Mouse (Mus musculus) adrenal gland, postnatal 14 days (tissue): ENCODE measurements around the gene Gm13889. TPM values are rescaled to one million over a fixed set of nuclear protein-coding genes. Genes with fewer than 3 reads are reported as not detected.

Experiments
- DNase-seq: peaks from one replicate; pipeline ENCODE4 v3.0.0; 2021; ENCODE audit warnings: mixed read lengths
- total RNA-seq: library from RNA; stranded (reverse); gene quantifications from 2 replicates; pipeline ENCODE4 v1.2.3, GENCODE M21; 2021

Gene Gm13889
- total RNA-seq, 1 experiment from 2014 or later, result 43.3 TPM

DNA sequence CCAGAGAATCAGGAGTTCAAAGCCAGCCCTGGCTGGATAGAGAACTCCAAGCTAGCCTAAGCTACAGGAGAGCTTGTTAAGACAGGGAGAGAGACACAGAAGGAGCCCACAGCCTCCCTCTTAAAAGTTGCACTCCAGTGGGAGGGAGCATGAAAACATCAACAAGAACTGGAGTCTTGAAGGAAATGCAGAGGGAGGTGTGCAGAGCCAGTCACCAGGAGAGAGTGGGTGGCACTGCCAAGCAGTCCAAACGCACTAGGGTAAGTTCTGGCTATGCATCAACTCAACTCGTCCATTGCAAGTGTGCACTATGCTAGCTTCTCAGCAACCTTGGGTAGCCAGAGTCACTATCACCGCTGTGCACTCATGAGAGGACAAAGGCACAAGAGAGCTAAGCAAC is 1.2 kb upstream of the Gm13889 start:
- no peak for DNase-seq

DNA sequence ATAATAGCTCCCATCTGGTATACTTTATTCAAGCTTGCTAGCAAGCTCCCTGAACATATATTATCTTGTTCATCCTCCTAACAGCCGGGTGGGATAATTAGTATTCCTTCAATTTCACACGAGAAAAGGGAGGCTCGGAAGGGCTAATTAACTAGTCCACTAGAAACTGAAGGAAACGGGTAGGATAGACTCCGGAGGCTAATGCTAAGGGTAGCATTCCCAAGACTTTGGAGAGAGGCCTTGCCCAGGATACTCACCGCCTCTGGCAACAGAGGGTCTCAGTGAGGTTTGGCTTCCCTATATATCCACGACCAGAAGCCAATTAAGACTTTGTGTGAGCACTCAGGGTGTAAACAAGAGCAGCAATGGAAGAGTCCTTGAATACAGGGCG is 779 bp upstream of the Gm13889 start:
- DNase-seq, result no peak

DNA sequence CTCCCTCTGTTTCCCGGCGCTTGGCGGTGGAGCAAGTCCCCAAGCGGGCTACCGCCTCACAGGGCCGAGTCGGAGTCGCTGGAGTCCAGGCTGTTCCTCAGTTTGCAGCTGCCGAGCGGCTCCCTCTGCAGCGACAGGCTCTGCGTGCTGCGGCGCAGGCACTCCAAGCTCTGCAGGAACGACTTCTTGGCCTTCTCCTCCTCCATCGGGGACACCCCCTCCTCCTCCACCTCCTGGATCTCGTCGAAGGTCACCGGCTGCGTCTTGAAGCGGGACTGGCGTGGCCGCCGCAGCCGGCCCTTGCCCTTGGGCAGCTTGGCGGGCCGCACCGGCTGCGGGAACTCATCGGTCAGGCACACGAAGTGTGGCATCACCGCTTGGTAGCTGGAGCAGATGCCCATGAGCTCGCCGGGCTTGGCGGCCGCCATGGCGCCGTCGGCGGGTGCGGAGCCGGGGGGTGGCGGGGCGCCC is 635 bp downstream of the Gm13889 start:
- DNase-seq, result peak; percentile 72

DNA sequence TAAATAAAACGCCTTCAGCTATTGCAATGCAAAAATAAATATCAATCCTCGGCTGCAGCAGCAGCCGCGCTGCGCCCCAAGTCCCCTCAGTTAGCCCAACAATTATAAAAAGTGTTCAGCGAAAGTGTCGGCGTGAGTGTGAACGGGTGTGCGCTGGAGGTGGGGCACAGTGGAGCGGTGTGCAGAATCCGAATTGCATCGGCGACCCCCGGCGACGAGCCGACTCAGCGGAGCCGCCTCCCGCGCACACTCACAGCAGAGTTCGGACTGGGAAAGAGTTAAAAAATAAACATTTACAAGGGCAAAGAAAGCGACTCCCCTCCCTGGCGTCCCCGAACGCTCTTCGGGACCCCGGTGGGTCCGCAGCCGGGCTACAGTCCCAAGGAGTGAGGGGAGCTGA is 1.1 kb downstream of the Gm13889 start:
- DNase-seq, result no peak

DNA sequence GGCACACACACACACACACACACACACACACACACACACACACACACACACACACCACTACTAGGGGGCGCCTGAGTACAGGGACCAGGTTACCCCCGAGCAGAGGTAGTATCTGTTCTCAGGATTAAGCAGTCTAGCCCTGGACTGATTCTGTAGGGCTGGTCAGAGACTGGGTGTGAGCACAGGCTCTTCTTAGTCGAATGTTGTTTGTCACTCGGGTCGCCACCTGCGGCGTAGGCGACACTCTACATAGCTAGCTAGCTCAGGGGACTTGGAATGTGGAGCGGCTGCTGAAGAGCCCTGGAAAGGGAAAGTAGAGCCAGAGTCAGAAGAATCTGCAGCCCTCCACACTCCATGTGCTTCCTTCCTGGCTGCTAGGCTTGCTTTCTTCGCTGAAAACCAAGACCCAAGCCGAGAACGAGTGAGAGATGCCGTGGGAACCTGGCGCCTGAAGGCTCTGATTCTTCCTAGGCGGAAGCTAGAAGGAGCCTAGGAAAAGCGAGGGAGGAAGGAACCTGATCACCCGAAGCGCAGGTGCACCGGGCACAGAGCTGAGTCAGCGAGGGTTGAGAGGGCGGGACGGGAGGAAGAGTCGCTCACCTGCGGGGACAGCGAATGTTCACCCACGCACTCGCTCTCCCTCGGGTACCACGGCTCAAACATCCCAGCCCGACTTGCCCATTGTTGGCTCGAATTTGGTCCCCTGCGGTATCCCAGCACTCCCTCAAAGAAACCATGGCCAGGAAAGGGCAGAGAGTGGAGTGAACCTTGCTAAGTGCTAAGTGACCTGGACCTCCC is 2.0 kb downstream of the Gm13889 start:
- no peak for DNase-seq

DNA sequence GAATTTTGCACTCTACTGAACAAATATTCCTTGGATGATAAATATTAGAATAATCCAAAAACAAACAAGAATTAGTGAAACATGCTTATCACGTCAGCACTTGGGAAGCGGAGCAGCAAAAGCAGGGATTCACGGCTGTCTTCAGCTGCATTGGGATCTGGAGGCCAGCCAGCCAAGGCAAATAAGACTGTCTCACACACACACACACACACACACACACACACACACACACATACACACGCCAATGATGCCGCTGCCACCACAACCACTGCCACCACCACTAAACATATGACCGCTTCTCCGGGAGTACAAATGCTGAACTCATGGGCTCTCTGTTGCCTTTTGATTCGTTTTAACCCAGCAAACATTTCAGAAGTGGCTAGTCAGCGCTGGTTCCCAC is 3.3 kb downstream of the Gm13889 start:
- no peak for DNase-seq

DNA sequence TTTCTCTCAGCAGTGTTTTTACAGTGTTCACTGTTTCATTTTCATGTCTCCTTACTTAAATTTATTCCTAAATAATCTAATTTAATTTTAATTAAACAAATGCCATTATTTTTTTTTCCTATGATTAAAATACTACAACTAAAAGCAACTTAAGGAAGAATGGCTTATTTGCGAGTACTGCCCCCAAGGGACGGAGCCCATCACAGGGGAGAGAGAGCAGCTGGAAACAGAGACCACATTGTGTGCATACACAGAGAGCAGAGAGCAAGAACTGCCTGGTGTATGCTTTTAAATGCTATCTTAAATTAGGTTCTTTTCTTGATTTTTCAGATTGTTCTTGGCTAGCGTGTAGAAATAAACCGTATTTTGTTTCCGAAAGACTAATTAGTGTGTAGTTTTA is 10.0 kb downstream of the Gm13889 start:
- no peak for DNase-seq

DNA sequence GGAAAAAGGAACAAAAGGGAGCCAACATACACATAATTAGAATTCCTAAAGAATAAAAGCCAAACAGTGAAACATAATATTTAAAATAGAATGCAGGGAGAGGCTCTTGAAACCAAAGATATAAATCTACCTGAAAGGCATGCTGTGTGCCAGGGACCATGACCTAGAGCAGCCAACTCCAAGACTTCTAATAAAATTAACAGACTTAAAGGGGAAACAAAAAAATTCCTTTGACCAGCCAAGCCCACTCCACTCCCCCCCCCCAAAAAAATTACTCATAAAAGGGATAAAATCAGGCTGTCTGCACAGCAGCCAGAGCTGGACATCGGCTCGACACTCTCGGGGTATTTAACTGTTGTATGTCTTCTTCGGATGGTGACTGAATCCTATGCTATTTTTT is 12.1 kb downstream of the Gm13889 start:
- no peak for DNase-seq

DNA sequence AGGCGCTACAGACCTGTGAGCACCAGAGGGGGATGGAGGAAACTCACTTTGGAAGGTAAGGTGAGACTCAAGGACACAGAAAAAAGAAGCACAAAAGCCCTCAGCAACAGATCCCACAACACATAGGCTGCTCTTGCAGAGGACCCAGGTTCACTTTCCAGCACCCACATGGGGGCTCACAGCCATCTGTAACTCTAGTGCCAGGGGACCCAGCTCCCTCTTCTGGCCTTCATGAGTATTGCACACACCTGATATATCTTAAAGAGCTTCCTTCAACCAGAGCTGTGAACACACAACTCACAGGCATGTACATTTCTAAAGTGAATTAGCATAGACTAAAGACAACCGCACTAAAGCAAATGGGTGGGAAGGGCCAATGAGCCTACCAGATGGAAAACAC is 12.9 kb downstream of the Gm13889 start:
- DNase-seq, result no peak

DNA sequence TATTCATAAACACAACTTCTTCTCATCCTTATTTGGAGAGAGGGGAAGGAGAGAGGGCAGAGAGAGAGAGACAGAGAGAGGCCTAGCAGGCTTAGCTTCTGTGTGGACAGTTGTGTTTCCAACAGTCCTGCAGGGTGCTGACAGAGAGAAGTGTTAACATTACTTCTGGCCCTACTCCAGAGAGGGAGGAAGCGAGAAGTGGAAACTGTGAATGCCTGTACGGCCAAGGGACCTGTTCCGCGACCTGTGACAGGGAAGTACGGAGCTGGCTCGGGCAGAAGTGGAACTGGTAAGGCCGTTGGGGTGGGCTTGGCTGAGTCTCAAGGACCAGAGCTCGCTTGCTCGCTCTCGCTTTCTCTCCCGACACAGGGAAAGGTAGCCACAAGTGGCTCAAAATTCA is 15.3 kb downstream of the Gm13889 start:
- no peak for DNase-seq

DNA sequence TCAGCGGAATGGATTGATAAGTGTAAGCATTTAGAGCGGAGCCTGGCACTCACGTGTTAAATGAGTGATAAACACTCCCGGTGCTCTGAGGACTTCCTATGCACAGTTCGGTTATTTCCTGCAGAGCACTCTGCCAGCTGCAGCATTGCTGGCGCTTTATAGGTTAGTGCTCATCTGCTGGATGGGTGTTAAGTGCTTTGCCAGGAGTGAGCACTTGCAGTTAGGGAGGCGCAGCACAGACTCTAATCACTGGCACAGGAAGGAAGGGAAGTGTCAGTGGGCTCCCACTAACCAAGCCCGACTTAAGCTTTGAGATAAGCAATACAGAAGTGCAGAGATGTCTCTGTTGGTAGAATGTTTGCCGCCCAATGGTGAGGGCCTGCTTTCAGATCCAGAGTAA is 18.5 kb downstream of the Gm13889 start:
- no peak for DNase-seq

DNA sequence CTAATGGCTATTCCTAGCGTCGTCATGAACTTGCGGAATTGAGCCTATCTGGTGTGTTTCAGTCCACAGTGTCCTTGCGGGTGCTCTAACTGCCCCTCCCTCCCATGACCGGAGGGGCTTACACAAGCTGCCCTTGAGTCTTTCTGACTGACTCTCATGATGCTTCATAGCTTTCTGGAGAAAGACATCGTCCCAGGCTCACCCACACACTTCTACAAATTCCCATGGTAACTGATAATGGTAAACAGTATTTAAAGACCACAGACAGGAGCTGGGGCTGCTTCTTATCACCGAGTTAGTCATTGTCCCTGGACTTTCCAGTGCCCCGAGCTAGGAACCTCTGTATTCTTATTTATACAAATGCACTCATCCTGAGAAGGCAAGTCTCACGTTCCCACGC is 28.1 kb downstream of the Gm13889 start:
- DNase-seq, result peak; percentile 42

DNA sequence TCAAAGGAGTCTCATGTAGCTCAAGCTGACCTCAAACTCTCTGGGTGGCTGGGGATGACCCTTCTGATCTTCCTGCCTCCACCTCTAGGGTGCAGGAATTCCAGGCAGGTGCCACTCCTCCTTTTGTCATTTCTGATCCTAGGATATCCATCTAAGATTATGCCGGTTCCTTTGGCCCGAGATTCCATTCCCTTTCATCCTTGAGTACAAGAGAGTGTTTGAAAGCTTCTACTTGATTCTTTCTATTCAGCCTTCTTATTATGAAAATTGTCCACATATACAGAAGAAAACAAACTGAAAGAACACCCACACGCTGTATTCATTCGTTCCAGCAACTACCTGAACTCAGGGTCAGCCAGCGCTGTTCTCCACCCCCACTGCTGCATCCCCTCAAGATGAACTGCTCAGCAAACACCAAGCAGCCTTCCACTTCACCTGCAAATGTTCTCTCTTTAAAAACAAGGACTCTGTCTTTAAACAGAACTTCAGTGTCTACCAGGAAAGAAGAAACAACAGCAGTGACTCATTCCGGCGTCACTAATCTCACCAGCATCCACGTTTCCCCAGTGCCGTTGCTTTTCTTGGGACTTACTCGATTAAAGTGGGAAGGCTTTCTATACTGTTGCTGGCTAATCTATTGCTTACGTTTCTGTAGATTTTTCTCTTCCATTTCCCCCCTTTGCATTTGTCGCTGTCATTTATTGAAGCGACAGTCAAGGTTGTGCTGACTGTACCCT is 29.1 kb downstream of the Gm13889 start:
- DNase-seq, result no peak

DNA sequence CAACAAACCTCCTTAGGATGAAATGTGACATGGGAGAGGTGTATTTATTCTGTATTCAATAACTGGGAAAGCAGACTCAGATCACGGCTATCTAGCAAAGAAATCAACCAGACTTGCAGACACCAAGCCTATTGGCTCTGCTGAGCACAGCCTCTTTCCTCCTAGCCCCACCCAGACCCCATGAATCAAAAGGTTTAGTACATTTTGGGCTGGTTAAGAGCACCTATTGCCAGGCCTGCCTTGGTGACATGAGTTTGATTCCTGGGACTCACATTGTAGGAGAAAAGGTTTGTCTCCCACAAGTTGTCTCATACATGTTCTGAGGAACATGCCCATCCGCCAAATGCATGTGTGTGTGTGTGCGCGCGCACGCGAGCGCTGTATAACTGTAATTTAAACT is 30.9 kb downstream of the Gm13889 start:
- no peak for DNase-seq

DNA sequence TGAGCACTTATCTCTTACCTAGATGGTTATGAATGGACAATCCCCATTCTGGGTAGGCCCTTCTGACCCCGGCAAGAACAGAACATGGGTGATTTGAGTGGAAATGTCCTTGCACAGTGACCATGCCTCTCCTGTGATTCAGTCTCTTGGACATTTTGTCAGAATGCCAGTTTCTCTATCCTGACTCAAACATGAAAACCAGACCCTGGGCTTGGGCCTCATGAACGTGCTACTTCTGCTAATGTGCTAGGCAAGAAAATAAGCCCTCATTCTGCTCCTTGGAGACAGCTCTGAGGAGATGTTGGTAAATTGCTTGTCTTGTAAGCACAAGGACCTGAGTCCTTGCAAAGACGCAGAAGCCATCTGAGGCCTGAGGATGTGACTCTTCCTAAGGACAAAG is 37.9 kb downstream of the Gm13889 start:
- DNase-seq, result no peak

DNA sequence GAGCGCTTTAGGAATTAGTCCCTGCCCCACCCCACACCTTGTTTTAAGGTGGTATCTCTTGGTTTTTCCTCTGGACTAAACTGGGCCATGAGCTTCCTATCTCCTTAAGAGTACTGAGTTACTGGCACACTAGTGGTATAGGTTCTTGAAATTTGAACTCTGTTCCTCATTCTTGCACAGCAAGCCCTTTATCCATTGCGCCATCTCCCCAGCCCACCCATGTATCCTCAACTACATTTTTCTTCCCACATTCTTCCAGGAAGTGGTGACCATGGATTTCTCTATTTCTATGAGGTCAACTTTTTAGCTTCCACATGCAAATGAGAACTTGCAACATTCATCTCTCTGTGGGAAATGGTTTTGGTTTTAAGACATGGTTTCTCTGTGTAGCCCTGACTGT is 43.4 kb downstream of the Gm13889 start:
- DNase-seq, result no peak

DNA sequence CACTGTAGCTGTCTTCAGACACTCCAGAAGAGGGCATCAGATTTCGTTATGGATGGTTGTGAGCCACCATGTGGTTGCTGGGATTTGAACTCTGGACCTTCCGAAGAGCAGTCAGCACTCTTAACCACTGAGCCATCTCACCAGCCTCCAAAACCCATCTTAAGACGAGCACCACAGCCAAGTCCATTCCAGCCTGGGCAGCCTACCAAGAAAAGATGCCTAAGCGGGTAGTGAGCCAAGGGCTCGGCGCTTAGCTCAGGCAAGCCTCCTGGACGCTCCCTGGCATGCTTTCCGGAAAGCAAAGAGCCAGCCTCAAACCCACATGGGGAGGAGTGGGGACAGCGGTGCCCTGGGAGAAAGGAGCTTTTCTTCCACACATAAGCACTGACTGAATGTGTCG is 45.1 kb downstream of the Gm13889 start:
- peak; percentile 64 for DNase-seq

DNA sequence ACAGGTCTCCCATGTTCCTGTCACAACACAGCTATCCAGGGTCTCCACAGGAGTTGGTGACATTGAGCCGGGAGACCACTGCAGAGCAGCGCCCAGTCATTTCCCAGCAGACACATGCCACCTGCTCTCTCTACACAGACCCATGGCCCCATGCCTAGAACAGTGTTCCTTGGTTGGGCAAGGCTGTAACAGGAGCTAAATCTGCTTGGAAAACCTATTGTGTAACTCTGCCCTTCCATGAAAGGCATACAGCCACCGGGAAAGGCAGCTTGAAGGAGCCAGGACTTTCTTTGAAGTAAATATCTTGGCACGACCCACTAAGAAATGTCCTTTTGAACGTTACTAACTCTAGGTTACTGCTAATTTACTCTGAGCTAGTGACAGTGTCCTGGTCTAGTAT is 47.3 kb downstream of the Gm13889 start:
- DNase-seq, result peak; percentile 67

DNA sequence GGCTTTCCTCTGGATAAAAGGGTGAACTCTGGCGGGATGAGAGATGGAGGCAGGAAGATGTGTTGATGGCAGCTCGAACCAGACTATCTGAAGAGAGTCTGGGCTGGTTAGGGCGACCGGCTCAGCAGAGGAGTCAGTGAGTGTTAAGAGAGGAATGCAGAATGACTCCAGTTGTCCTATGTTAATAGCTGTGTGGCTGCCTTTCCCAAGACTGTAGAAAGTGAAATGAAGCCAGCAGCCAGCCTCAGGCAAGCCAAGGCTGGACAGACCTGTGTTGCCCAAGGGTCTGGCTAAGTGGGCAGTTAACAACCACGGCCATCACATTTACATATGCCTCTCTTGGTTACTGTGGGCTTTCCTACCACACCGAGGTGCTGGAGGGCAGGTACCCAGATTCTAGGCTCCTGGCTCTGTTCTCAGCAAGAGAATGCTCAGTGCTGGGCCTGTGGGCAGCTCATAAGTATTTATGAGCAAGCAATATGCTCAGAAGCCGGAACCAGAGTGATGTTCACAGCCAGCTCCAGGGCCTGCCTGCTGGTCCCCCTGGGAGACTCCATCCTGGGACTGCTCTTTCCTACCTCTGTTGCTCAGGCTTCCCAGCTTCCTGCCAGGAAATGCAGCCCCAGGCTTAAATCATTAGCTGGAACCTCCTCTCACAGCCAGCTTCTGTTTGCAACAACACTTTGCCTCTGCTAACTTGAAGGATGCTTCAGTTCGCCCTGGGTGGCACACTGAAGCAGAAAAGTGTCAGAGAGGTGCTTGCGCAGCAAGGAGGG is 49.3 kb downstream of the Gm13889 start:
- peak; percentile 52 for DNase-seq

DNA sequence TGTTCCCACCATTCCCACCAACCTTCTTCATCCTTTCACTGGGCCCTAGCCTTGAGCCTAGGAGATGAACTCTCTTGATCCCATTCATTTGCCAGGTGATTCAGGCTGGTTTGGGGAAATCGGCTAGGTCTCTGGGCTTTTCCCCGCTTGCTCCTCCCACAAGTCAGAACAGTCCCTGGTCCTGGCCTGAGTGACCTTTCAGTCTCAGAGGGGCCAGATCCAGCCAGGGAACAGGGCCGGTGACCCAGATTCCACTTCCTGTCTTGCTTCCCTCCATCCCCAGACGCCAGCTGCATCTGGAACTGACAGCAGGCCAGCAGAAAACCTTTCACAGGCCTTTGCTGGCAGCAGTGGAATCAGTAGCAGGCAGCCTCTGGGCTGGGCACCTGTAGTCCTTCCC is 50.7 kb downstream of the Gm13889 start:
- peak; percentile 54 for DNase-seq
